Mouse (Mus musculus): ENCODE results near the gene Atxn1. TPM values are rescaled to one million over a fixed set of nuclear protein-coding genes. Genes with fewer than 3 reads are reported as not detected.

Atxn1 gene
- polyA plus RNA-seq, 1 experiment from 2014 or later, result 5.3 TPM

GRCm38 (mm10) chr13:45726917-45727316, 237.9 kb downstream of the Atxn1 start:
- H3K27me3 ChIP-seq (replicated peaks; ENCODE audit: control insufficient read depth, insufficient read depth, low read length), result no peaks in the 10 kb centered on the region
- H3K4me1 ChIP-seq (ENCODE audit: control insufficient read depth, insufficient read depth, low read length), result peaks cover under 1% of the 10 kb centered on the region; the same call in 1 of the 2 replicates
- ATAC-seq, result no peak
- no peaks in the 10 kb centered on the region for H3K9me3 ChIP-seq (ENCODE audit: control insufficient read depth, low read length)
- H3K36me3 ChIP-seq (ENCODE audit: control insufficient read depth, insufficient read depth, low read length), result no peaks in the 10 kb centered on the region
- H3K4me2 ChIP-seq (ENCODE audit: low read depth, low read length), result no peak overlapping the region
- H3K9ac ChIP-seq (ENCODE audit: low read depth, low read length), result no peak overlapping the region
- no peak overlapping the region for H3K27ac ChIP-seq (ENCODE audit: low read length)
- no peak overlapping the region for H3K4me3 ChIP-seq (ENCODE audit: low read length)

GRCm38 (mm10) chr13:45726181-45726580, 238.6 kb downstream of the Atxn1 start:
- Histone ChIP-seq H3K27ac (ENCODE audit: low read length) (no peak overlapping the region), H3K9me3 (ENCODE audit: control insufficient read depth, low read length) (no peaks in the 10 kb centered on the region), H3K4me1 (ENCODE audit: control insufficient read depth, insufficient read depth, low read length) (peaks cover 2% of the 10 kb centered on the region), H3K4me2 (ENCODE audit: low read depth, low read length) (no peak overlapping the region), H3K36me3 (ENCODE audit: control insufficient read depth, insufficient read depth, low read length) (no peaks in the 10 kb centered on the region), H3K9ac (ENCODE audit: low read depth, low read length) (no peak overlapping the region), H3K27me3 (replicated peaks; ENCODE audit: control insufficient read depth, insufficient read depth, low read length) (no peaks in the 10 kb centered on the region), H3K4me3 (ENCODE audit: low read length) (no peak overlapping the region)
- no peak for ATAC-seq
- 84% methylated on average over 6 of the region's 6 CpGs for WGBS

GRCm38 (mm10) chr13:45724507-45725259, 240.1 kb downstream of the Atxn1 start:
- Histone ChIP-seq H3K27ac (ENCODE audit: low read length) (no peak overlapping the region), H3K36me3 (ENCODE audit: control insufficient read depth, insufficient read depth, low read length) (no peaks in the 10 kb centered on the region), H3K4me3 (ENCODE audit: low read length) (no peak overlapping the region), H3K4me2 (ENCODE audit: low read depth, low read length) (no peak overlapping the region), H3K27me3 (replicated peaks; ENCODE audit: control insufficient read depth, insufficient read depth, low read length) (no peaks in the 10 kb centered on the region), H3K4me1 (ENCODE audit: control insufficient read depth, insufficient read depth, low read length) (peaks cover 2% of the 10 kb centered on the region), H3K9ac (ENCODE audit: low read depth, low read length) (no peak overlapping the region), H3K9me3 (ENCODE audit: control insufficient read depth, low read length) (no peaks in the 10 kb centered on the region)
- no peak for ATAC-seq
- 67% methylated on average over 14 of the region's 14 CpGs for WGBS

- Histone ChIP-seq H3K27me3 (replicated peaks; ENCODE audit: control insufficient read depth, insufficient read depth, low read length) (no peaks in the 10 kb centered on the region), H3K4me2 (ENCODE audit: low read depth, low read length) (no peak overlapping the region), H3K9ac (ENCODE audit: low read depth, low read length) (no peak overlapping the region), H3K36me3 (ENCODE audit: control insufficient read depth, insufficient read depth, low read length) (no peaks in the 10 kb centered on the region), H3K4me3 (ENCODE audit: low read length) (no peak overlapping the region), H3K4me1 (ENCODE audit: control insufficient read depth, insufficient read depth, low read length) (peaks cover 5% of the 10 kb centered on the region), H3K27ac (ENCODE audit: low read length) (no peak overlapping the region), H3K9me3 (ENCODE audit: control insufficient read depth, low read length) (no peaks in the 10 kb centered on the region)
- ATAC-seq, result no peak
- 84% methylated on average over 5 of the region's 5 CpGs for WGBS
Measured at GRCm38 (mm10) chr13:45722885-45723284, 241.9 kb downstream of the Atxn1 start.

- WGBS, result 58% methylated on average over 8 of the region's 8 CpGs
- Histone ChIP-seq H3K27me3 (replicated peaks; ENCODE audit: control insufficient read depth, insufficient read depth, low read length) (no peaks in the 10 kb centered on the region), H3K4me2 (ENCODE audit: low read depth, low read length) (no peak overlapping the region), H3K9ac (ENCODE audit: low read depth, low read length) (no peak overlapping the region), H3K4me3 (ENCODE audit: low read length) (no peak overlapping the region), H3K4me1 (ENCODE audit: control insufficient read depth, insufficient read depth, low read length) (peaks cover 5% of the 10 kb centered on the region), H3K27ac (ENCODE audit: low read length) (no peak overlapping the region), H3K36me3 (ENCODE audit: control insufficient read depth, insufficient read depth, low read length) (no peaks in the 10 kb centered on the region), H3K9me3 (ENCODE audit: control insufficient read depth, low read length) (no peaks in the 10 kb centered on the region)
- ATAC-seq, result no peak
Measured at GRCm38 (mm10) chr13:45721621-45722020, 243.2 kb downstream of the Atxn1 start.

- peak; percentile 84 for ATAC-seq
- H3K4me2 ChIP-seq (ENCODE audit: low read depth, low read length), result no peak overlapping the region
- no peak overlapping the region for H3K9ac ChIP-seq (ENCODE audit: low read depth, low read length)
- no peaks in the 10 kb centered on the region for H3K36me3 ChIP-seq (ENCODE audit: control insufficient read depth, insufficient read depth, low read length)
- 37% methylated on average over 3 of the region's 3 CpGs for WGBS
- no peaks in the 10 kb centered on the region for H3K27me3 ChIP-seq (replicated peaks; ENCODE audit: control insufficient read depth, insufficient read depth, low read length)
- no peak overlapping the region for H3K27ac ChIP-seq (ENCODE audit: low read length)
- no peaks in the 10 kb centered on the region for H3K9me3 ChIP-seq (ENCODE audit: control insufficient read depth, low read length)
- H3K4me1 ChIP-seq (ENCODE audit: control insufficient read depth, insufficient read depth, low read length), result peaks cover 8% of the 10 kb centered on the region
- H3K4me3 ChIP-seq (ENCODE audit: low read length), result no peak overlapping the region
Measured at GRCm38 (mm10) chr13:45718850-45719249, 246.0 kb downstream of the Atxn1 start.

- H3K27ac ChIP-seq (ENCODE audit: low read length), result no peak overlapping the region
- H3K4me1 ChIP-seq (ENCODE audit: control insufficient read depth, insufficient read depth, low read length), result peaks cover 6% of the 10 kb centered on the region; the same call in 1 of the 2 replicates
- H3K36me3 ChIP-seq (ENCODE audit: control insufficient read depth, insufficient read depth, low read length), result no peaks in the 10 kb centered on the region
- 54% methylated on average over 7 of the region's 7 CpGs for WGBS
- no peak overlapping the region for H3K4me3 ChIP-seq (ENCODE audit: low read length)
- no peak overlapping the region for H3K9ac ChIP-seq (ENCODE audit: low read depth, low read length)
- no peak for ATAC-seq
- no peak overlapping the region for H3K4me2 ChIP-seq (ENCODE audit: low read depth, low read length)
- H3K27me3 ChIP-seq (replicated peaks; ENCODE audit: control insufficient read depth, insufficient read depth, low read length), result no peaks in the 10 kb centered on the region
- no peaks in the 10 kb centered on the region for H3K9me3 ChIP-seq (ENCODE audit: control insufficient read depth, low read length)
Measured at GRCm38 (mm10) chr13:45715583-45716180, 249.1 kb downstream of the Atxn1 start.

GRCm38 (mm10) chr13:45710041-45710440, 254.8 kb downstream of the Atxn1 start:
- no peak overlapping the region for H3K4me3 ChIP-seq (ENCODE audit: low read length)
- H3K4me2 ChIP-seq (ENCODE audit: low read depth, low read length), result no peak overlapping the region
- no peak overlapping the region for H3K9ac ChIP-seq (ENCODE audit: low read depth, low read length)
- H3K27ac ChIP-seq (ENCODE audit: low read length), result no peak overlapping the region
- no peaks in the 10 kb centered on the region for H3K9me3 ChIP-seq (ENCODE audit: control insufficient read depth, low read length)
- H3K27me3 ChIP-seq (replicated peaks; ENCODE audit: control insufficient read depth, insufficient read depth, low read length), result no peaks in the 10 kb centered on the region
- no peaks in the 10 kb centered on the region for H3K4me1 ChIP-seq (ENCODE audit: control insufficient read depth, insufficient read depth, low read length)
- WGBS, result 85% methylated on average over 8 of the region's 8 CpGs
- no peak for ATAC-seq
- H3K36me3 ChIP-seq (ENCODE audit: control insufficient read depth, insufficient read depth, low read length), result no peaks in the 10 kb centered on the region

GRCm38 (mm10) chr13:45709402-45709801, 255.4 kb downstream of the Atxn1 start:
- H3K4me2 ChIP-seq (ENCODE audit: low read depth, low read length), result no peak overlapping the region

More at GRCm38 (mm10) chr13:45709402-45709801, 255.4 kb downstream of the Atxn1 start:
- no peaks in the 10 kb centered on the region for H3K36me3 ChIP-seq (ENCODE audit: control insufficient read depth, insufficient read depth, low read length)
- H3K4me3 ChIP-seq (ENCODE audit: low read length), result no peak overlapping the region
- no peak overlapping the region for H3K27ac ChIP-seq (ENCODE audit: low read length)
- no peak for ATAC-seq
- WGBS, result 66% methylated on average over 11 of the region's 11 CpGs
- H3K4me1 ChIP-seq (ENCODE audit: control insufficient read depth, insufficient read depth, low read length), result no peaks in the 10 kb centered on the region
- no peaks in the 10 kb centered on the region for H3K27me3 ChIP-seq (replicated peaks; ENCODE audit: control insufficient read depth, insufficient read depth, low read length)
- H3K9ac ChIP-seq (ENCODE audit: low read depth, low read length), result no peak overlapping the region
- H3K9me3 ChIP-seq (ENCODE audit: control insufficient read depth, low read length), result no peaks in the 10 kb centered on the region
